Comparison of ENCODE assay signal across 19 mouse cellular contexts in genomic region chr15:96873126-96873525, GRCm38 (mm10).
A peak's percentile ranks its signal among the peaks of the same experiment; 100 is the strongest.
DNase-seq lines count a peak whose midpoint lies in the region; ATAC-seq and TF ChIP-seq lines count a peak whose summit lies in the region.
"Had no signal": no experiment of that assay in that cellular context is flagged by ENCODE, and none has a peak within 500 bp of the region (broad histone marks: within the 10 kb centered on the region; RNA-seq: fewer than 3 reads in every experiment).

No protein-coding gene starts in this region.

- no peak overlapping the region for H3K4me2 ChIP-seq in intestine, embryonic 14.5 days (ENCODE audit: low read length)
- H3K4me2 ChIP-seq in intestine, postnatal 0 days (replicated peaks; ENCODE audit: low read depth), result no peak overlapping the region
- H3K4me2 ChIP-seq in lung, embryonic 16.5 days (ENCODE audit: low read depth, low read length), result peak overlapping the region; percentile 23; the same call in 1 of the 2 replicates
- H3K4me2 ChIP-seq in limb, embryonic 12.5 days, result no peak overlapping the region
- H3K4me2 ChIP-seq: heart, embryonic 12.5 days; liver, embryonic 13.5 days; midbrain, embryonic 13.5 days; neural tube, embryonic 15.5 days had no signal

- no peak for DNase-seq in intestine, embryonic 14.5 days (ENCODE audit: low spot score)
- DNase-seq in lung, postnatal 14 days, result no peak
- no peak for DNase-seq in layer of hippocampus, adult 18-20 months (ENCODE audit: low spot score in 2 of 2)
- no peak for DNase-seq in left cerebral cortex, postnatal 14 days (ENCODE audit: low spot score in 2 of 2)
- DNase-seq: adrenal gland, adult 2 months; cerebellum, postnatal 14 days; liver, embryonic 13.5 days; right cerebral cortex, postnatal 25 days; thymus, postnatal 4 days had no signal

- peaks cover 28% of the 10 kb centered on the region for H3K4me1 ChIP-seq in intestine, embryonic 14.5 days (replicated peaks; ENCODE audit: control insufficient read depth, insufficient read depth, low read length)
- no peaks in the 10 kb centered on the region for H3K4me1 ChIP-seq in intestine, postnatal 0 days (replicated peaks; ENCODE audit: control insufficient read depth, insufficient read depth, low read length)
- peaks cover 11% of the 10 kb centered on the region for H3K4me1 ChIP-seq in lung, embryonic 16.5 days (replicated peaks; ENCODE audit: control insufficient read depth, insufficient read depth, low read length)
- peaks cover 17% of the 10 kb centered on the region for H3K4me1 ChIP-seq in limb, embryonic 12.5 days (replicated peaks)
- H3K4me1 ChIP-seq: hindbrain, embryonic 10.5 days; liver, embryonic 13.5 days; midbrain, embryonic 13.5 days; neural tube, embryonic 15.5 days had no signal

- no peaks in the 10 kb centered on the region for H3K36me3 ChIP-seq in intestine, embryonic 14.5 days (ENCODE audit: control insufficient read depth, insufficient read depth, low read length)
- H3K36me3 ChIP-seq in intestine, postnatal 0 days (ENCODE audit: control insufficient read depth, insufficient read depth), result no peaks in the 10 kb centered on the region
- no peaks in the 10 kb centered on the region for H3K36me3 ChIP-seq in lung, embryonic 16.5 days (ENCODE audit: control insufficient read depth, insufficient read depth, low read length)
- no peaks in the 10 kb centered on the region for H3K36me3 ChIP-seq in limb, embryonic 12.5 days
- H3K36me3 ChIP-seq: heart, embryonic 12.5 days; hindbrain, embryonic 10.5 days; liver, embryonic 13.5 days; midbrain, embryonic 13.5 days; neural tube, embryonic 15.5 days had no signal

- H3K4me3 ChIP-seq in intestine, embryonic 14.5 days (ENCODE audit: low read depth, low read length), result no peak overlapping the region
- no peak overlapping the region for H3K4me3 ChIP-seq in intestine, postnatal 0 days (ENCODE audit: low read depth, low read length)
- no peak overlapping the region for H3K4me3 ChIP-seq in lung, embryonic 16.5 days (ENCODE audit: low read length)
- no peak overlapping the region for H3K4me3 ChIP-seq in limb, embryonic 12.5 days (replicated peaks)
- H3K4me3 ChIP-seq: erythroblast, embryonic 14.5 days; heart, embryonic 12.5 days; hindbrain, embryonic 10.5 days; liver, embryonic 13.5 days; midbrain, embryonic 13.5 days; neural tube, embryonic 15.5 days had no signal

- H3K27ac ChIP-seq in intestine, embryonic 14.5 days (ENCODE audit: low read depth), result peak overlapping the region; percentile 79
- H3K27ac ChIP-seq in intestine, postnatal 0 days (ENCODE audit: low read depth, low read length), result no peak overlapping the region
- peak overlapping the region; percentile 85 for H3K27ac ChIP-seq in lung, embryonic 16.5 days (ENCODE audit: low read length)
- H3K27ac ChIP-seq in limb, embryonic 12.5 days, result peak overlapping the region; percentile 53; the same call in 1 of the 2 replicates
- H3K27ac ChIP-seq: hindbrain, embryonic 10.5 days; liver, embryonic 13.5 days; macrophage; midbrain, embryonic 13.5 days; neural tube, embryonic 15.5 days had no signal

- no peak overlapping the region for H3K9ac ChIP-seq in intestine, embryonic 14.5 days (ENCODE audit: low read length)
- no peak overlapping the region for H3K9ac ChIP-seq in intestine, postnatal 0 days (ENCODE audit: low read depth, low read length)
- H3K9ac ChIP-seq in lung, embryonic 16.5 days (ENCODE audit: low read length), result no peak overlapping the region
- no peak overlapping the region for H3K9ac ChIP-seq in limb, embryonic 12.5 days (replicated peaks)
- H3K9ac ChIP-seq: heart, embryonic 12.5 days; liver, embryonic 13.5 days; midbrain, embryonic 13.5 days; neural tube, embryonic 15.5 days had no signal

- H3K27me3 ChIP-seq in intestine, embryonic 14.5 days (replicated peaks; ENCODE audit: control insufficient read depth, insufficient read depth, low read length), result no peaks in the 10 kb centered on the region
- H3K27me3 ChIP-seq in intestine, postnatal 0 days (replicated peaks; ENCODE audit: control insufficient read depth, insufficient read depth, low read length), result no peaks in the 10 kb centered on the region
- no peaks in the 10 kb centered on the region for H3K27me3 ChIP-seq in lung, embryonic 16.5 days (ENCODE audit: control insufficient read depth, insufficient read depth, low read depth, low read length)
- no peaks in the 10 kb centered on the region for H3K27me3 ChIP-seq in limb, embryonic 12.5 days
- H3K27me3 ChIP-seq: heart, embryonic 12.5 days; liver, embryonic 13.5 days; midbrain, embryonic 13.5 days; neural tube, embryonic 15.5 days had no signal

- H3K9me3 ChIP-seq in intestine, embryonic 14.5 days (ENCODE audit: control insufficient read depth, low read length), result no peaks in the 10 kb centered on the region
- no peaks in the 10 kb centered on the region for H3K9me3 ChIP-seq in intestine, postnatal 0 days (ENCODE audit: control insufficient read depth)
- H3K9me3 ChIP-seq in lung, embryonic 16.5 days (ENCODE audit: control insufficient read depth, low read length), result no peaks in the 10 kb centered on the region
- no peaks in the 10 kb centered on the region for H3K9me3 ChIP-seq in limb, embryonic 12.5 days
- H3K9me3 ChIP-seq: heart, embryonic 12.5 days; hindbrain, embryonic 10.5 days; liver, embryonic 13.5 days; midbrain, embryonic 13.5 days; neural tube, embryonic 15.5 days had no signal

- 62% methylated on average over 4 of the region's 4 CpGs for WGBS in intestine, embryonic 14.5 days
- WGBS in intestine, postnatal 0 days, result 65% methylated on average over 4 of the region's 4 CpGs
- WGBS in lung, embryonic 16.5 days, result 41% methylated on average over 4 of the region's 4 CpGs
- WGBS in limb, embryonic 12.5 days, result 46% methylated on average over 4 of the region's 4 CpGs

- no peak for ATAC-seq in intestine, embryonic 14.5 days (replicated peaks; ENCODE audit: low FRiP score, low TSS enrichment, low read depth)
- no peak for ATAC-seq in intestine, postnatal 0 days
- ATAC-seq in lung, embryonic 16.5 days (ENCODE audit: low read depth), result no peak
- no peak for ATAC-seq in limb, embryonic 12.5 days (ENCODE audit: insufficient number of reproducible peaks, insufficient read depth, low FRiP score, low TSS enrichment, low read depth)
- ATAC-seq: forebrain, embryonic 14.5 days; midbrain, embryonic 13.5 days had no signal

- intact Hi-C loops in left cerebral cortex, postnatal 14 days (cut with DNase I), result no loop called here

- no peak for TF ChIP-seq CTCF in intestine, postnatal 0 days (IDR thresholded peaks at IDR 0.05; ENCODE audit: low read depth)
